Mouse (Mus musculus): ENCODE measurements around the gene Tmem41b.
A peak's percentile ranks its signal among the peaks of the same experiment; 100 is the strongest.

Tmem41b gene

DNA sequence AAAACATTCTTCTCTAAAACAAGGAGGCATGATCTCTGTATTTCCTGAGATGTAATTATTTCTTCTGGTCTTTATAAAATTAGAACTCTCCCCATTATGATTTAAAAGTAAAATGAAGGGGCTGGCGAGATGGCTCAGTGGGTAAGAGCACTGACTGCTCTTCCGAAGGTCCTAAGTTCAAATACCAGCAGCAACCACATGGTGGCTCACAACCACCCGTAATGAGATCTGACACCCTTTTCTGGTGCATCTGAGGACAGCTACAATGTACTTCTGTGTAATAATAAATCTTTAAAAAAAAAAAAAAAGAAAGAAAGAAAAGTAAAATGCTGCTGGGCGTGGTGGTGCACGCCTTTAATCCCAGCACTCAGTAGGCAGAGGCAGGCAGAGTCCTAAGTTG, 9.6 kb downstream of the Tmem41b start:
- DNase-seq (ENCODE audit: low spot score in 2 of 2), result peak in 1 of 2 experiments; percentile 22

DNA sequence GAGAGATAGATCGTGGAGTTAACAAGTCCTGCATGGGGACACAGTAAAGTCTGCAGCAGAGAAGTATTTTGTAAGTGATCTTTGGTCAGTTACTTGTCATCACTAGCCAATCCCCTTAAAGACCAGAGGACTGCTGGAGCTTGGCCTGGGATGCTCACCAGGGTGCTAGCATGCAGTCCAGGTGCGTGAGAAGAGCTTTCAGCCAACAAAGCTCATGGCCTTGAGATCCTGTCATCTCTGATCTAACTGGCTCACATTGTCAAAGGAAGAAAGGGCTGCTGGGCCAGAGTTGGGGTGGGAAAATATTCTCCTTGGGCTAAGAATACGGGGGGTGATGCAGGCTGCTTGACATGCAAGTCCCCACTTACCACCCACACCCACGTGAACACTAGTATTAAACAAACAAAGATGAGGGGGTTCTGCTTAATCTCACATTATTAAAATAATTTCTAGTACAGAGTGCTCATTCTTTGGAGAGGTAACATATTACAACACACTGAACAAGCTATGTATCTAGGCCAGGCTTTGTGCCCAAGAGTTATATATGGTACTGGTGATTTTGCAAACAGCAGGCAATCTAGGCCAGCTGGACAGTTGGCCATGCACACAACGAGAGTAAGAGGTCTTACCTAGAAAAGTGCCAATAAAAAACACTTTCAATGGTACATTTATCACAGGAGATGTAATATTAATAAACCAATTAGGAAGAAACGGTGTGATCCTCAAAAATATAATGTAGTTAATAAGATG, 10.6 kb downstream of the Tmem41b start:
- no peak for DNase-seq (ENCODE audit: low spot score in 2 of 2)

DNA sequence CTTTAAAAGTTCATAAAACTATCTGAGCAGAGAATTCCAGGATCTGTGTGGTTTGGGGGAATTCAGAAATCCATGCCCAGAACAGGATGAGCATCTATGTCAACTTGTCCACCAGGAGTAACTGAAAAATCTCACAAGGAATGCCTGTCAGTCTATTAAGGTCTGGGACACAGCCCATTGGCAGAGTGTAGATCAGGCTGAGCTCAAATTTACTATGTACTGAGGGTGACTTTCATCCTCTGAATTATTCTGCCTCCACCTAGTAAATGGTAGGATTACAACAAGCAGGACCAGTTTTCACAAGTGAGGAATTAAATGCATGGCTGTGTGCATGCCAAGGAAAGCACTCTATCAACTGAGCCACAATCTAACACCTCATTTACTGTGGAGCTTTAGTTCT, 17.2 kb downstream of the Tmem41b start:
- no peak for DNase-seq (ENCODE audit: low spot score in 2 of 2)

DNA sequence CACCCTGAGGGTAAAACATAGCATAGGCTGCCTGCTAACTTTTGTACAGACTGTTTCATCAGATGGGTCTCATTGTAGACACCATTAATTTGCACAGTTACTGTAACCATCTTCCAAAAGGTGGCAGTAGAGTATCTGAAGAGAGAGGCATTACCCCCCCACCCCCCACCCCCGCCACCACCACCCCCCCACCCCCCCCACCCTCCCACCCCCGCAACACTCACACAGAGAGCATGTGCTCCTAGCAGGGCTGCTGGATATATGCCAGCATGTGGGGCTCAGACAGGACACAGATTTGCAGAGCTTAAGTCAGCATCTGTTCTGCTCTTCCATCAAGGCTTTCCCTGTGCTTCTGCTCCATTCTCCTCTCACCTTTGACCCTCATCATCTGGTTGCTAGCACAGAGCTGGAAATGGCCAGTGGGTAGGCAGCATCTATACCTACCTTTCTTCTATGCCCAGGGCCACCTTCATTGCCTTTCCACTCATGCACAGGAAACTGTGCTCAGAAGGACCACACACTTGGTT, 17.7 kb downstream of the Tmem41b start:
- no peak for DNase-seq (ENCODE audit: low spot score in 2 of 2)

DNA sequence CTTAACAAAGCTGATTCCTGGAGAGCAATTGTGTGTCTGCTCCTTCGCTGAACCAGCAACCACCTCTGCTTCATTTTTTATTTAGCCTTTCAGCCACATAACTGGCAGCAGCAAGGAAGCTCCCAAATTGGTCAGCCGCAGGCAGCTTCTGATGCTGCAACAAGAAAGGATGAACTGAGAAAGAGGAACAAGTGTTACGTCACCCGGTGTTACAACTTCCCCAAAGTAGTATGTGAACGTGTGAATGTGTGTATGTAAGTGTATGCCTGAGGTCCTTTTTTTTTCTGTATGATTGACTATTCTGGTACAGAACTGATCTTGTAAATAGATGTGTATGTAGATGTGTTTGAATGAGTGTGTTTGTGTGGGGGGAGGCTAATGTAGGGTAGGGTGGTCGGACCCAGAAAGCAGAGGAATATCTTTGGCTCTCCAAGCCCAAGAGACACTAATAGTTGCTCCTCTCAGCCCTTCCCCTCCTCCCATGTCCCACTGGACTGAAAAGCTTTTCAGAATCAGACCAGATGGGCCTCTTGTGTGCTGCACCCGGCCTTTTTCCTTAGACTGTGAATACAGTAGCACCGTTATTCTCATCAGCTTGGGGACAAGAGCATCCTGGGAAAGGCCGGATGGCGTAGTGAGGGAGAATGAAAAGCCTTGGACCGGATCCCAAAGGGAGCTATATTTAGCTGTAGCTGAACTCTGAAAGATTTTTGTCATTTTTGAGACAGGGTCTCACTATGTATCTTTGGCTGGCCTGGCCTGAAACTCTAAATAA, 18.7 kb downstream of the Tmem41b start:
- peak in 1 of 2 experiments; percentile 28 for DNase-seq (ENCODE audit: low spot score in 2 of 2)

DNA sequence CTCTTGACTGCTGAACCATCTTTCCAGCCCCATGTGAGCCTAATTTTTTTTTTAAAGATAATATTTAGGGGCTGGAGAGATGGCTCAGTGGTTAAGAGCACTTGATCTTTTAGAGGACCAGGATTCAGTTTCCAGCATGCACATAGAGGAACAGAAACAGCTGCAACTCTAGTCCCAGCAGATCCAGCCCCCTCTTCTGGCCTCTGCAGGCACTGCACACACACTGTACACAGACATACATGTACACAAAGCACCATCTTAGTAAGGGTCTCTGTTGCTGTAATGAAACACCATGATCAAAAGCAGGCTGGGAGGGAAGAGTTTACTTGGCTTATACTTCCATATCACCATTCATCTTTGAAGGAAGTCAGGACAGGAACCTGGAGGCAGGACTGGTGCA, 21.1 kb downstream of the Tmem41b start:
- DNase-seq (ENCODE audit: low spot score in 2 of 2), result no peak

DNA sequence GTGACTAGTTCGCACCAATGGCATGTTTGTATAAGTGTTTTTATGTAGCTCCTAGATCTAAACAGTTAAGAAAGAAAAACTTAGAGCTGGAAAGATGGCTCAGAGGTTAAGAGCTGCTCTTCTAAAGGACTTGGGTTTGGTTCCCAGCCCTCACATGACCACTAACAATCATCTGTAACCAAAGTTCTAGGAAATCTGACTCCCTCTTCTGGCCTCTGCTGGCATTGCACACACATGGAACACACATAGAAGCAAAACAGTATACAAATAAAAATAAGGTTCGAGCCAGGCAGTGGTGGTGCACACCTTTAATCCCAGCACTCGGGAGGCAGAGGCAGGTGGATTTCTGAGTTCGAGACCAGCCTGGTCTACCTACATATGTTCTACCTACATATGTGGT, 23.0 kb downstream of the Tmem41b start:
- no peak for DNase-seq (ENCODE audit: low spot score in 2 of 2)

DNA sequence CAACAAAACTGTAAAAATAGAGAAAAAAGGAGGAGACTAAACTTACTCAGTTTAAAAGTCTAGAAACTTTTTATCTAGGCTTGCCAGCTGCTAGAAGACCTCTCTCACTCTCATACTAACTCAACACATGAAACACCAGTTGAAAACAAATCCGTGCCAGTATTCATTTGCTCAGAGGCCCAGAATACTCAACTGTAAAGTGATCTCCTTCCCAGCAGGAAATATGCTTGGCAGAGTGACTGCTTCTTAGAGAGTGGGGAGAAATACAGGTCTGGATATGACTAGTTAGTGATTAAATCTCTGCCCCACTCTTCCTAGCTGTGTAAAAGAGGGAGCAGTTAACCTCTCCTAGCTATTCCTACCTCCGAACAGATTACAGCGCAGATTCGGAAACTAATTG, 24.1 kb downstream of the Tmem41b start:
- no peak for DNase-seq (ENCODE audit: low spot score in 2 of 2)

DNA sequence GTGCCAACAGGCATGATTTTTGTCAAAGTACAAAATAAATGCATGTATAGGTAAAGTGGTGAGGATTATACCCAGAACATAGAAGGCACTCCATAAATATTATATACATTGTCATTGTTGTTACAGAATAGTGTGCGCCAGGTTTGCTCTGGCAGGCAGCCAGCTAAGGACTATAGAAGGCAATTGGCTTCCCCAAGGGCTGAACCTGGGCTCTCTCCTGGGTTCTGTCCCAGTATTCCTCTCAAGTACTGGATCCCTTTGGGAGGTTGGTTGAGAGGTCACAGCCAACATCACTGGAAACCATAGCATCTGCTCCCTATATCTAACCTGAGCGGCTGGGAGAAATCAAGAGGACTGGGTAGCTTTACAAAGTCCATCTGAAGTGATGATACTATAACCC, 25.2 kb downstream of the Tmem41b start:
- DNase-seq (ENCODE audit: low spot score in 2 of 2), result no peak

DNA sequence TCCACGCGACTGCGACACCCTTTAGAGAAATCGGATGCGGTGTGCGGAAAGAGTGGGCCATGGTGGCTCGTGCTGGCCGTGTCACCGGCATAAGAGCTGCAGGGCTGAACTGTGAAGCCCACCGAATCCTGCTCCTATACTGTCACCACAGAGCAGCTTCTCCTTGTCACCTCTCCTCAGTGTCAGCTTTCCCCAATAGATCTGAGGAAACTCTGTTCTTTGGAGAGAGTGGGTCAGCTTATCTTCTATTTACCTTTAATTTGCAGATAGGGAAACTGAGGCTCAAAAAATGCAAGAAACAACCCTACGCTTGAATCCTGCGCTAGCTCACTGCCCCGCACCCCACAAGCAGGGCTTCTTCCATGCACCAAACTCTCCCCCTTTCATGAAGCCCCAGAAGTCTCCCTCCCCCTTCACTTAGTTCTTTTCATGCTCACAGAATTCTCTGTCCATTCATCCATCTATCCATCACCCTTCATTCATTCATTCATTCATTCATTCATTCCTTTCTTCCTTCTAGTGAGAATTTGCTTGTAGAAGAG, 26.0 kb downstream of the Tmem41b start:
- DNase-seq (ENCODE audit: low spot score in 2 of 2), result no peak

DNA sequence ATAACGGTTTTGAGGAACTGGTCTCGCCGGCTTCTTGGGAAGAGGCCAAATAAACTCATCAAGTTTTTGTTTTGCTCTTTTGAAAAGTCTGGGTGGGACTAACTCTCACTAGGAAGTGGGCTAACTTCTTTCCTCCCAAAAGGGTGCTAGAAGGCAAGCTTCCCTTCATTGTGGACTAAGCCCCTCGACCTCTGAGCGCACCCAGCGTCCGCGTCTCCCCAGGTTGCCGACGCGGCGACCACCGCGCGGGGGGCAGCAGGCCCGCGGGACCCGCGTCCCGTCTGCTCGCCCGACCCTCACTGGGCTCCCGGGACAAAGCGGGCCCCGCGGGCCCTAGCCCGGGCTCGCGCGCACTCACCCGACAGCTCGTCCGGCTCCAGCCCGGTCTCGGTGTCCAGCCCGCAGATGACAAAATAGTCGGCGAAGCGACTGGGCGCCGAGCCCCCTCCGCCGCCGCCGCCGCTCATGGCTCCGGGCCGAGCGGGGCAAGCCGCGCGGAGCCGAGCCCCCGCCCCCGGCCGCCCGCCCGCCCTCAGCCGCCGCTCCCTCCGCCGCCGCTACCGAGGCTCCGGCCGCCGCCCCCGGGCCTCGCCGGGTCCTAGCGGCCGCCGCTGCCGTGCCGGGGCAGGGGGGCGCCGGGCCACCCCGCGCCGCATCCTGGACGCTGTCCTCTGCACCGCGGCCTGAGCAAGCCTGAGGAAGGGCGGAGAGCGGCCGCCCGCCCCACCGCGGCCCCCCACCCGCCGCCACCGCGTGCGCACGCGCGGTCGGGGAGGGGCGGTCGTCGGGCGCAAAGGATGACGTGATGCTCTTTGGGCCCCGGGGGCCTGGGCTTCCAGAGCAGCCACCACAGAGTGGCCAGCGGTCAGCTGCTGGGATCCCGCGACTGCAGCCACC, 26.8 kb downstream of the Tmem41b start, which contains the start of gene Dennd5a:
TSS of gene Dennd5a (minus strand) at position 755 of the 897 bp plus-strand sequence.
- DNase-seq (ENCODE audit: low spot score in 2 of 2), result peak; percentile 56 to 80

DNA sequence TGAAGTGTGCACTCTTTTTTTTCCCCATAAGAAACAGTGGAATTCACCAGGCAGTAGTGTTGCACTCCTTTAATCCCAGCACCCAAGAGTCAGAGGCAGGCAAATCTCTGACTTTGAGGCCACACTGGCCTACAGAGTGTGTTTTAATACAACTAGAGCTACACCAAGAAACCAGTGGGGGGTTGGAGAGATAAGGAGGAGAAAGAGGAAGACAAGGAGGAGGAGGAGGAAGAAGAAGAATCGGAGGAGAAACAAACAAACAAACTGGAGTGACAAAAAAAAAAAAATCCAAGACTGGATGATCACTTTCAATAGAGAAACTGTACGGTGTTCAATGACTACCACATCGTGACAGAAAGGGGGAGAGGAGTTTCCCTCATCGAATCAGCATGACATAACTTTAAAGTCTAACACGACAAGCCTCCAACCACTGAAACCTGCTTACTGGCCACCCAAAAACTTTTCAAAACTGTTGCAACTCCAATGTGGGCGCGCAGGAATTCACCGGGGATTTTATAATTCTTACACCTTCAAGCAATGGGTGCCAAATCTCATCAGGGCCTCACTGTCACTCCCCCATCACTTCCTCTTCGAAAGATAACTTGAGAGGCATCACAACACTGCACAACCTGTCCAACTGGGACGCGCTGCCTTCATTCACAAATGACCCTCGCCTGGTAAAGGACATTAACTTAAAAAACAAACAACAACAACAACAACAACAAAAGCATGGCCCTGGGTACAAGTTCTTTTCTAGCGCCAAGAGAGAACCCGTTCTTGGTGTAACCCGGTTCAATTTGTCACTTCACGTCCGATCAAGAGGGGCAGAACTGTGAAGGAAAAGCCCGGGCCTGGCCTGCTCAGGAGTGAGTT, 27.6 kb downstream of the Tmem41b start:
- peak; percentile 16 to 68 for DNase-seq (ENCODE audit: low spot score in 2 of 2)

DNA sequence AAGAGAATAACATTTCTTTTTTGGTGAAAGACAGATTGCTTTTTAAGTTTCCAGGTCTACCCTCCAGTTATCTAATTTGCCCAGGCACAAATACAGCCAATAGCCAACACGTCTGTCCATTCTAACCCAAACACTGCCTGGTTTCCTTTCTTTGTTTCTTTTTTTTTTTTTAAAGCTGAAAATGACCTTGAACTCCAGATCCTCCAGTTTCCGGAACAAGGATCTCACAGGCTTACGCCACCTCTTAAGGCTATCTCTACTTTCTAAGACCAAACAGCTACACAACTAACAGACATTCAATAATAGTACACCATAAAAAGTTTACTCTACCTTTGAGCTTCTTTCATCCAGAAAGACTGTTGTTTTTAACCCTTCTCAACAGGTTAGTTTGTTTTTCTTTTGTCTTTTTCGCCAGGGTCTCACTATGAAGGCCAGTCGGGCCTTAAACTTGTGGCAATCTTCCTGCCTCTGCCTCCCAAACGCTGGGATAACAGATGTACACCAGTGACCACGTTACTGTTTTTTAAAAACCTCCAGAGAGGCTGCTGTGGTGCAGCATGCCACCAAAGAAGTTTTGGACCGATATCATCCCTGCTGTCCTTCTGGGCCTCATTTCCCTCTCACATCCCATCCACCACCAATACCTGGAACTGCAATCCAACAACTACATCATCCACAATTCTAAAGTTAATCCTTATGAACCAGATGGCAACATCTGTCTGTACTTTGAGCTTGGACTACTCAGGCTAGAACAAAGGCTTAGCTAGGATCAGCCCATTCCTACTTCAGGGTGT, 28.5 kb downstream of the Tmem41b start:
- DNase-seq (ENCODE audit: low spot score in 2 of 2), result no peak

DNA sequence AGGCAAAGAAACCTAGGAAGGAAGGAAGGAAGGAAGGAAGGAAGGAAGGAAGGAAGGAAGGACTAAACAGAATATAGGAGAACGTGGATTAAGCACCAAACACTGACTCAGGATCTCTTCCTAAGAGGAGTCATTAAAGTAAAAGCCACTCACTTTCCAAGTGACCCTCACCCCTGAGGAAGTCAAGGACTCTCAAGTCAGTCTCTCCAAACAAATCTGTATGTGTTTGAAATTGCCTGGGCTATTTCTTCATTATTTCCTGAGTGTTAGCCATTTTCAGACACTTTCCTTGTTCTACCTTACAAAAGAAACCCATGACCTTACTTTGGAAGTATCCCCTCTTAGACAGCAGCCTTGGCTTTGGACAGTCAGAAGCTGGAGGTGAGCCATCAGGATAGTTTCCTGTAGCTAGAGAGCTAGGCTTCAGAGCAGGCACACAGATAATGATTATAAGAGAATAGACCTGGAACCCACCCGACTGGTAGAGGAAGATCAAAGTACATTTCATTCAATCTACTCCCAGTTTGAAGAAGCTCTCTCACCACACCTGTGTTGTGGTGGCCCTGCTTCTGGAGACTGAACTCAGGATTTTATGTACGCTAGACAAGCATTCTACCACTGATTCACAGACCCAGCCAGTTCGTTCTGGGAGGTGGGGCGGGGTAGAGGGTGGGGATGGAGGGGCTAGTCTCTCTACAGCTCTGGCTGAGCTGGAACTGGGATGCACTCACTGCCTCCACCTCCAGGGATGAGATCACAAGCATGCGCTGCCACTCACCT, 31.9 kb downstream of the Tmem41b start:
- no peak for DNase-seq (ENCODE audit: low spot score in 2 of 2)

DNA sequence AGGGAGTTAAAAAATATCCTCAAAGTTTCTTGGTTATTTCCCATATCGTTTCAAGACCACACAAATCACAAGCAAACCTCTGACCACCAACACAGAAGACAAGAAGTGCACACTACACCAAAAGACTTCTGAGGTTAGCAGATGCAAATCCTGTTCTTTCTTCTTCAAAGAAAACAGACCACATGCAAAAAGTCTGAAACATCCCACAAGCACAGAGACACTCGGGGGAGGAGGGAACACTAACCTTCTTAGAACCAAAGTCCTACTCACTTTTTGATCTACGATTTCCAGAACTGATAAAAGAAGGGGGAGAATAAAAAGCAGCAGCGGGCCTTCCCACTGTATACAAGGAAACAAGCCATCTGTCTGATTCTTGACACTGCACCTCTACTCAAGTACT, 35.4 kb downstream of the Tmem41b start:
- DNase-seq (ENCODE audit: low spot score in 2 of 2), result no peak

DNA sequence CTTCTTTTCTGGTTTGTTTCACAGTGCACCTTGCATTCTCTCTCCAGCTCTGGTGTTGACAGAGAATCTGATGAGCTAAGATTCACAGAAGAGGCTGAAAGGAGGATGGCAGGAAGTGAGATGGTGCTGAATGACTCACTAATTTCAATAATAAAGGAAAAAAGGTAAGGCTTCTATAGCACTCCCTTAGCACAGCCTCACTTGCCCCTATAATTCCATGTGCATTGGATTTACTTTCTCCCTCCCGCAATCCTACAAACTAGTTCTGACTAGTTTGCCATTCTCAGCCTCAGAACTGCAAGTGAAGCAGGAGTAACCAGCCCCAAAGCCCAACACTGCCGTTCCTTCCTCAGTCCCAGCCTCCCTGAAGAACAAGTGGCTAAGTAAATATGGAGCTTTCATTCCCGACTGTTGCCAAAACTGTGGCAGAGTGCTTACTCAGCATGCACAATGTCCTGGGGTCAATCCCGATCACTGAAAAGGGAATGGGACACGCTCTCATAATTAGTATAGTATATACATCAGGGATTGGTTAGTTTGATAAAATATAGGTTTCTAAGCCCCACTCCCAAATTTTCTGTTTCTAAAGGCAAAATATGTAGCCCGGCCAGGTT, 42.2 kb downstream of the Tmem41b start:
- no peak for DNase-seq (ENCODE audit: low spot score in 2 of 2)

DNA sequence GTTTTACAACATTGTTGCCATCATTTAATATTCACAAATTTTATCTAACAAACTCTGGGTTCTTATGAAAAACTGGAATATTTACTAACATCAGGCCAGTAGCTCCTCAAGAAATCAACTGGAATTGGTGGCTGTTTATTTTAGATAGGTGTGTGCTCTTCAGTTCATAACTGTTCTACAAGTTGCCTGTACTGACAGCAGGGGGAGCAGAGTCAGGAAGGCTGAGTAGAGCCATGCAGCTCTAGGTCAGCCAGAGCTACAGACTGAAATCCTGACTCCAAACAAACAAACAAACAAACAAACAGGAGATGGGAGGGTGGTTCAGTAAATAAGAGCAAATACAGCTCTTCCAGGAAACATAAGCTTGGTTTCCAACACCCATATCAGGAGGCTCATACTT, 57.1 kb downstream of the Tmem41b start:
- DNase-seq (ENCODE audit: low spot score in 2 of 2), result no peak

DNA sequence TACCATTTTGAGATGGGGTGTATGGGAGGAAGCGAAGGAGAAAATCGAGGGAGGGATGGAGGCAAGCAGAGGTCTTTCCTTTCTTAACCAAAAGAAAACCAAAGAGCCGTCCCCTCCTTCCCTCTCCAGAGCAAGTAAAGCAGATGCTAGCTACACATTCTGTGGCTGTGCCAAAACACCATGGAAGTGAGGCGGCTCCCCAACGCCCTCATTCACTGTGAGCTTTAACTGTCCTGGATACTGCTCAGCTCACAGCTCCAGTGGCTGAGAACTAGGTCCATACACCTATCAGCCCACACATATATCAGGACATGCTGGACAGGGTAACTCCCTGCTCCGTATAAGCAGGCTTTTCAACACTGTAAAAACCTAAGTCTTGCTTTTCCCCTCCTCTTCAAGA, 58.4 kb downstream of the Tmem41b start:
- DNase-seq (ENCODE audit: low spot score in 2 of 2), result no peak

DNA sequence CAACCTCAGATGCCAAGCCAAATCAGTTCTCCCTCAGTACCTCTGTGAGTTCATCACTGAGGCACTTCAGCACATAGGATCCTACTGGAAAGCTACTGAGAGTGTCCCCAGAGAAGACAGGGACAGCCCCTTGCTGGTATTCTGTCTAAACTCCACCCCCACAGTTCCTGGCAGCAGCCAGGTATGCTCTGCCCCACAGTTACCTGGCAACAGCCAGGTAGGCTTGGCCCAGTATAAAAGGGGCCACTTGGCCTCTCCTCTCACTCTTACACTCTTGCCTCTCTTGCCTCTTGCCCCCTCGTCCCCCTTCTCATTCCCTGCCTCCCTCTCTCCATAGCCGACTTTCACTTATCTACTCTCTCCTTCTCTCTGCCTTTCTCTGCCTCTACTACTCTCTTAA, 61.8 kb downstream of the Tmem41b start:
- DNase-seq (ENCODE audit: low spot score in 2 of 2), result no peak

Data from spleen, postnatal 4 days (tissue).